Mouse (Mus musculus): ENCODE results near the gene Slc30a7. TPM values are rescaled to one million over a fixed set of nuclear protein-coding genes. Genes with fewer than 3 reads are reported as not detected.
"Not testable (repeated sequence)": the region's sequence is repeated elsewhere in the genome, so short reads cannot be mapped to it uniquely, and the experiment has no call there.

Slc30a7 gene
- total and polyA plus RNA-seq, 2 experiments from 2014 or later: 10.7 to 39.1 TPM

DNA sequence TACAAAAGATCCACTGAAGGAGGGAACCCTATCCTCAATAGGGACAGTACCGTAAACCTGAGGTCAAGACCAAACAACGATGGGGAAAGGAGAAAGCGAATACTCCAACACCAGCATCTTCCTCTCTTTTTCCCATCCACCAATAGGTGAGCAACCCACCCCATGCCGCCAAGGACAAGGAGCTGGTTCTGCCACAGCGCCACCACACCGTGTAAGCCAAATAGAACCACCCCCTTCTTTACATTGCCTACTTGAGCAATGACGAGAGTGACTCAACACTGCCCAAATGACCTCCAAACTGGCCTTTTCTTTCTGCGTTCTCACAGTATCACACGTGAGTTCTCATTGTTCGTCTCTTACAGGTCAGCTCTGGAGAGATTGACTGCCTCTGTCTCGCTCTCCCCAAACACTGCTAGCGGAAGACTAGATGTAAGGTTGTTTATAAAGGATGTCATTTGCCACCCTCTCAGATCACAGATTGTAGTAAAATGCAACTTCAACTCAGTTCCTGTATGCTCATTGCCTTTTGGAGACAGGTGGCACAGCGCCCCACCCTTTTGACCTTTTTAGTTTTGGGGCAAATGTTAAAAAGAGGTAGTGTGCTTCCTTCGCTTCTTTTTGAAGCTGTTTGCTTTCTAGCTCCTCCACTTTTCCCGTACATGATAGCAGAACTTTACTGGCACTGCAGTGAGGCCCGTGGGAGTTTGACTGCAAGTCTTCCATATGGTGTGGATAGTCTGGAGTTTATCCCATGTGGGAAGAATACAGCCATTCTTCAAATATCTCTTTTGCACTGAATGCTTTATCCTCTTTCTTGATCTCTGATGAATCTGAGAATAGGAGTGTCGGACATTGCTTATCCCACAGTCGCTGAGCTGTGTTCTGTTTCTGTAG lies 73.7 kb downstream of the Slc30a7 start:
- Histone ChIP-seq H3K4me1 (ENCODE audit: insufficient read depth) (no peaks in the 10 kb centered on the region), H3K9me3 (ENCODE audit: low read length) (no peaks in the 10 kb centered on the region), H3K36me3 (ENCODE audit: insufficient read depth) (peaks cover 16% of the 10 kb centered on the region), H3K4me2 (ENCODE audit: low read depth) (no peak overlapping the region), H3K27me3 (ENCODE audit: insufficient read depth, low read length) (no peaks in the 10 kb centered on the region), H3K9ac (no peak overlapping the region), H3K27ac (ENCODE audit: low read depth, low read length) (no peak overlapping the region), H3K4me3 (ENCODE audit: low read depth, low read length) (no peak overlapping the region)
- TF ChIP-seq CTCF (IDR thresholded peaks at IDR 0.05; ENCODE audit: low read depth): no peak
- ATAC-seq: no peak
- DNase-seq: no peak
- 91% methylated on average over 18 of the region's 18 CpGs for WGBS

DNA sequence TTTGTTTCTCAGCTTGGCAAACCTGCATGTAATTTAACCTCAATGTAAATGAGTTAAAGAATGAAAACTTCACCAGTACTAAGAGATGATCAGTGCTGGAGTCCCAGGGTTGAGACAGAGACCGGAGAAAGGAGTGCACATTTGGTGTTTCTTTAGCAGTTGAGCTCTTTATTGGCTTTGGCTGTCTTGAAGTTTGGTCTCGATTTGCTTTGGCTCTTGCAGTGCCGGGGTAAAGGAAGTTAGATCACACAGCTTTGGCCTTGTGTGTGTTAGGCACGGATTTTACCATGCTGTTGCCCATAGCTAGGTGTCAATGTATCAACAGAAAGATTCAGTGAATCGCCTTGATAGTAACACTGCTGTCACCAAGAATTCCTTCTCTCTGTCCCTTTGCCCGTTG lies 75.5 kb downstream of the Slc30a7 start:
- no peaks in the 10 kb centered on the region for H3K27me3 ChIP-seq (ENCODE audit: insufficient read depth, low read length)
- no peak for ATAC-seq
- peaks cover 17% of the 10 kb centered on the region for H3K36me3 ChIP-seq (ENCODE audit: insufficient read depth)
- WGBS: 97% methylated on average over 6 of the region's 6 CpGs
- no peak overlapping the region for H3K27ac ChIP-seq (ENCODE audit: low read depth, low read length)
- H3K4me3 ChIP-seq (ENCODE audit: low read depth, low read length): no peak overlapping the region
- H3K9me3 ChIP-seq (ENCODE audit: low read length): no peaks in the 10 kb centered on the region
- no peak overlapping the region for H3K4me2 ChIP-seq (ENCODE audit: low read depth)
- H3K4me1 ChIP-seq (ENCODE audit: insufficient read depth): no peaks in the 10 kb centered on the region
- TF ChIP-seq CTCF (IDR thresholded peaks at IDR 0.05; ENCODE audit: low read depth): no peak
- DNase-seq: no peak
- no peak overlapping the region for H3K9ac ChIP-seq

DNA sequence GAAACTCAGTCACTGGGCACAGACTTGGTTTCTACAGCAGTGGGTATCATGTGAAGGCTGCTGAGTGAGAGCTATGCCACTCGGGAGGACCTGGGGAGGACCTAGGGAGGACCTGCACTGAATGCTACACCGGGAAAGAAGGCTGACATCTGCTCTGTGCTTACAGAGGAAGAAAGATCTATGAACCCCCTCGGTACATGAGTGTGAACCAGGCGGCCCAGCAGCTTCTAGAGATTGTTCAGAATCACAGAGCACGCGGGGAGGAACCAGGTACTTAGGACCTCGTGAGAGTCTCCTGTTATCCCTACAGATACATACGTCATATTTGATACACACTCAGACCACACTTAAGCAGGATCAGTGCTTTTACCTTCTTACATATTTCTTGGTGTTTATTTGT lies 80.7 kb downstream of the Slc30a7 start:
- Histone ChIP-seq H3K4me1 (ENCODE audit: insufficient read depth) (no peaks in the 10 kb centered on the region), H3K9ac (no peak overlapping the region), H3K27me3 (ENCODE audit: insufficient read depth, low read length) (no peaks in the 10 kb centered on the region), H3K9me3 (ENCODE audit: low read length) (no peaks in the 10 kb centered on the region), H3K4me2 (ENCODE audit: low read depth) (no peak overlapping the region), H3K36me3 (ENCODE audit: insufficient read depth) (peaks cover 22% of the 10 kb centered on the region), H3K4me3 (ENCODE audit: low read depth, low read length) (no peak overlapping the region), H3K27ac (ENCODE audit: low read depth, low read length) (no peak overlapping the region)
- DNase-seq (no peak), ATAC-seq (no peak)
- no peak for TF ChIP-seq CTCF (IDR thresholded peaks at IDR 0.05; ENCODE audit: low read depth)
- 96% methylated on average over 8 of the region's 8 CpGs for WGBS

DNA sequence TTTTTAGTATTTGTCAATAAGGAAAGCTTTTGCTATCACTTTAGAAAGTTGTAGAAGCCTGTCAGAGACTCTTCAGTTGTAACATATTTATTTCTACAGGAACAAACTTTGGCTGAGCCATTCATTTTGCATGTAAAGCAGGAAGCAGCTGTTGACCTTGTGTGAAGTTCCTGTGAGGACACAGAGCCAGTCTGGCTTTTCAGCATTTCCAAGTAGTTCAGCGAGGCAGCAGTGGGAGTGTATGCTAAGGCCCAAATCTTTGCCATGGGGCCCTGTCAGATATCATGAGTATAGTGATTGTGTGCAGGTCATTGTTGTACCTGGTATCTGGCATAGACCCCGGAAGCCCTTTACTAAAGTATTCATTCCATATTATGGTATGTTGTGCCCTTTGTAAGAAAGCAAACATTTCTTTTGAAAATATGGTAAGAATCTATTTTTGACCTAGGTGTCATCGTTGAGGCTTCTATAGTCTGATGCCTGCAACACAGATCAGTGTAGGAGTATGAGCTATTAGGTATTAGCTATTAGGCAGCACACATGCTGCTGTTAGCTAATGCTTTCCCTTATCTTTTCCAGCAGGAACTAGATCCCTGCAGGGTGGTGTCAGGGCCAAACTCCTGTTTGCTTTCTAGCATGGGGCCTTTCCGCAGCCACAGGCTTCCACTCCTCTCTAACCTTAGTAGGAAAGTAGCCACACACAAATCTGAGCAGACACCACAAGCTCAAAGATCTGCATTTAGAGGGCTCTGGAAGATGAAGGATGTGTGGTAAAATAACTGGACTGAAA lies 82.6 kb downstream of the Slc30a7 start:
- H3K4me2 ChIP-seq (ENCODE audit: low read depth): no peak overlapping the region
- no peak overlapping the region for H3K4me3 ChIP-seq (ENCODE audit: low read depth, low read length)
- DNase-seq (no peak), ATAC-seq (no peak)
- no peaks in the 10 kb centered on the region for H3K9me3 ChIP-seq (ENCODE audit: low read length)
- no peak overlapping the region for H3K9ac ChIP-seq
- H3K27ac ChIP-seq (ENCODE audit: low read depth, low read length): no peak overlapping the region
- no peaks in the 10 kb centered on the region for H3K27me3 ChIP-seq (ENCODE audit: insufficient read depth, low read length)
- WGBS: 88% methylated on average over 4 of the region's 4 CpGs
- H3K36me3 ChIP-seq (ENCODE audit: insufficient read depth): peaks cover 17% of the 10 kb centered on the region
- TF ChIP-seq CTCF (IDR thresholded peaks at IDR 0.05; ENCODE audit: low read depth): no peak
- H3K4me1 ChIP-seq (ENCODE audit: insufficient read depth): no peaks in the 10 kb centered on the region

DNA sequence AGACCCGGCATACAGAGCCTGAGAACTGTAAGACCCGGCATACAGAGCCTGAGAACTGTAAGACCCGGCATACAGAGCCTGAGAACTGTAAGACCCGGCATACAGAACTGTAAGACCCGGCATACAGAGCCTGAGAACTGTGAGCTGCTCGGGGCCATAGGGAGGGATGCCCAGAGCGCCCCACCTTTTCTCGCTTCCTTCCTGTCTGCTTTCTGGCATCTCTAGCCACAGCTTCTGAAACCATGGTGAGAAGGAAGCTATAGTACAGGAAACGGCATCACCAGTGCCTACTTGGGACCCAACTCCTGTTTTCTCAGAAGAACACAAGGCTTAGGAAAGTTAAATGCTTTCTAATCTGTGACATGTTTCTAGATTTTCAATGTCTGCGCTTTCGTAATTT lies 99.8 kb downstream of the Slc30a7 start:
- H3K36me3 ChIP-seq (ENCODE audit: insufficient read depth); DNase-seq; H3K27me3 ChIP-seq (ENCODE audit: insufficient read depth, low read length); H3K27ac ChIP-seq (ENCODE audit: low read depth, low read length); H3K9me3 ChIP-seq (ENCODE audit: low read length); ATAC-seq; H3K4me1 ChIP-seq (ENCODE audit: insufficient read depth); H3K4me2 ChIP-seq (ENCODE audit: low read depth); H3K9ac ChIP-seq; H3K4me3 ChIP-seq (ENCODE audit: low read depth, low read length): not testable (repeated sequence)
- 97% methylated on average over 10 of the region's 11 CpGs for WGBS

DNA sequence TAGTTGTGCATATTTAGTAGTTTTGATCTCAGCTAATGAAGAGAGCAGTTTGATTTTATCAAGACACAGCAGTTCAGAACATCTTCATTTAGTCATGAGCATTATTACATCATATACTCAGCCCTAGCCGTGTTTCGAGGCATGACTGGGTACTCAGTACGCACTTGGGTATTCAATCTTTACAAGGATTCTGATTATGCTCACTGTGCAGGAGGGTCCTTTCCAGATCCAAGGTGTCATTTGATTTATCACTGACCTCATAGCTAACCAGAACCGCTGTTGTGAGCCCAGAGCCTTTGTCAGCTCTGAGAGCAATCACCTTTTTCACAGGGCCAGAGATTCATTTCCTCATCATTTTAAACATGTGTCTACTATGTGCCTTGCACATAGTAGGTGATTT lies 101.6 kb downstream of the Slc30a7 start:
- no peak for ATAC-seq
- no peak overlapping the region for H3K4me2 ChIP-seq (ENCODE audit: low read depth)
- DNase-seq: no peak
- no peaks in the 10 kb centered on the region for H3K27me3 ChIP-seq (ENCODE audit: insufficient read depth, low read length)
- WGBS: 89% methylated on average over 4 of the region's 4 CpGs
- H3K9me3 ChIP-seq (ENCODE audit: low read length): no peaks in the 10 kb centered on the region
- no peak for TF ChIP-seq CTCF (IDR thresholded peaks at IDR 0.05; ENCODE audit: low read depth)
- no peak overlapping the region for H3K4me3 ChIP-seq (ENCODE audit: low read depth, low read length)
- H3K27ac ChIP-seq (ENCODE audit: low read depth, low read length): no peak overlapping the region
- peaks cover 19% of the 10 kb centered on the region for H3K36me3 ChIP-seq (ENCODE audit: insufficient read depth)
- no peaks in the 10 kb centered on the region for H3K4me1 ChIP-seq (ENCODE audit: insufficient read depth)
- no peak overlapping the region for H3K9ac ChIP-seq

DNA sequence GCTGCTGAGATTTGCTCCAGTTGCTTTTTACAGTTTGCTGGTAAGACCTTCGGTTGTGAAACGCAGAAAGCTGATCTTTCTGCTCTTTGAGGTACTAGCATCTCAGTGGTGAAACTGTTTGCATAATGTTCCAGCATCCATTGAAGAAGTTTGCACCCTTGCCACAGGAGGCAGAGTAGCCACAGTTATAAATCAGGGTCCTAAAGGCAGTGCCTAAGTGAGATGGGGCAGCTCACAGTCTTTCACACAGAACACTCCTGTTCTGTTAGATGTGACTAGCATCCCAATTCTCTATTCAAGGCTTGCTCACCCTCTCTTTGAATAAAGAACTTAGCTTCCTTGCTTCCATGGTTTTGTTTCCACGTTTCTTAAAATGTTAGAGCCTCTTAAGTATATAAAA lies 102.1 kb downstream of the Slc30a7 start:
- Histone ChIP-seq H3K9me3 (ENCODE audit: low read length) (no peaks in the 10 kb centered on the region), H3K9ac (no peak overlapping the region), H3K4me3 (ENCODE audit: low read depth, low read length) (no peak overlapping the region), H3K4me1 (ENCODE audit: insufficient read depth) (no peaks in the 10 kb centered on the region), H3K27ac (ENCODE audit: low read depth, low read length) (no peak overlapping the region), H3K36me3 (ENCODE audit: insufficient read depth) (peaks cover 23% of the 10 kb centered on the region), H3K27me3 (ENCODE audit: insufficient read depth, low read length) (no peaks in the 10 kb centered on the region), H3K4me2 (ENCODE audit: low read depth) (no peak overlapping the region)
- DNase-seq (peak; percentile 13), ATAC-seq (peak; percentile 81)
- WGBS: 71% methylated on average over 3 of the region's 3 CpGs
- peak; percentile 29; the same call in 1 of the 2 replicates for TF ChIP-seq CTCF (IDR thresholded peaks at IDR 0.05; ENCODE audit: low read depth)

Data from forebrain, postnatal 0 days (tissue).